14 mouse cellular contexts compared by ENCODE assay signal in genomic region chr5:5341611-5342010, GRCm38 (mm10).
DNase-seq lines count a peak whose midpoint lies in the region; ATAC-seq and TF ChIP-seq lines count a peak whose summit lies in the region.
"Had no signal": no experiment of that assay in that cellular context is flagged by ENCODE, and none has a peak within 500 bp of the region (broad histone marks: within the 10 kb centered on the region; RNA-seq: fewer than 3 reads in every experiment).

No protein-coding gene starts in this region.

- no peak overlapping the region for H3K4me3 ChIP-seq in heart, adult 2 months
- H3K4me3 ChIP-seq in lung, postnatal 0 days (ENCODE audit: low read depth, low read length) = no peak overlapping the region
- no peak overlapping the region for H3K4me3 ChIP-seq in embryonic facial prominence, embryonic 12.5 days
- no peak overlapping the region for H3K4me3 ChIP-seq in kidney, embryonic 14.5 days (ENCODE audit: low read length)
- H3K4me3 ChIP-seq: liver, embryonic 15.5 days had no signal

- H3K36me3 ChIP-seq in heart, adult 2 months (ENCODE audit: control insufficient read depth, insufficient read depth, low read length) = peaks cover 6% of the 10 kb centered on the region
- no peaks in the 10 kb centered on the region for H3K36me3 ChIP-seq in lung, postnatal 0 days (ENCODE audit: insufficient read depth, low read length)
- no peaks in the 10 kb centered on the region for H3K36me3 ChIP-seq in embryonic facial prominence, embryonic 12.5 days
- no peaks in the 10 kb centered on the region for H3K36me3 ChIP-seq in kidney, embryonic 14.5 days (ENCODE audit: control insufficient read depth, insufficient read depth, low read length)
- H3K36me3 ChIP-seq: G1E; liver, embryonic 15.5 days had no signal

- H3K4me1 ChIP-seq in heart, adult 2 months (ENCODE audit: control insufficient read depth, insufficient read depth, low read length) = peaks cover 13% of the 10 kb centered on the region
- H3K4me1 ChIP-seq in lung, postnatal 0 days (ENCODE audit: insufficient read depth, low read depth, low read length) = peaks cover 20% of the 10 kb centered on the region
- H3K4me1 ChIP-seq in embryonic facial prominence, embryonic 12.5 days = peaks cover 18% of the 10 kb centered on the region
- H3K4me1 ChIP-seq in kidney, embryonic 14.5 days (ENCODE audit: control insufficient read depth, insufficient read depth, low read length) = peaks cover 21% of the 10 kb centered on the region
- H3K4me1 ChIP-seq: liver, embryonic 15.5 days had no signal

- no peak for DNase-seq in heart, adult 2 months
- DNase-seq in heart, postnatal 36 days = no peak
- DNase-seq in lung, postnatal 0 days (ENCODE audit: low spot score) = no peak
- no peak for DNase-seq in lung, adult 18-20 months
- DNase-seq in heart, postnatal 4 days = peak; percentile 15
- no peak for DNase-seq in left cerebral cortex, adult 8-10 months (ENCODE audit: low spot score in 2 of 2)
- DNase-seq: adrenal gland, postnatal 36 days; cerebellum, adult 11 months; gastrocnemius, postnatal 10 days; right cerebral cortex, postnatal 14 days had no signal

- no peak overlapping the region for H3K9ac ChIP-seq in heart, adult 2 months (ENCODE audit: low read depth, low read length)
- H3K9ac ChIP-seq in lung, postnatal 0 days (replicated peaks; ENCODE audit: low read depth) = no peak overlapping the region
- no peak overlapping the region for H3K9ac ChIP-seq in embryonic facial prominence, embryonic 12.5 days
- H3K9ac ChIP-seq in kidney, embryonic 14.5 days (ENCODE audit: low read depth, low read length) = no peak overlapping the region
- H3K9ac ChIP-seq: liver, embryonic 15.5 days had no signal

- no peak for TF ChIP-seq EP300 in heart, adult 2 months (IDR thresholded peaks at IDR 0.05; ENCODE audit: insufficient read depth, low read depth, low read length)
- no peak for TF ChIP-seq EP300 in lung, postnatal 0 days (IDR thresholded peaks at IDR 0.05)

- intact Hi-C loops in heart, adult 2 months (cut with DNase I) = loop anchor here (2.0 to 5.0 kb wide), 2 partner anchors 39 to 74 kb away; no protein-coding TSS in a partner anchor
- intact Hi-C loops in heart, postnatal 36 days (cut with DNase I) = loop anchor here (2.0 kb wide), 1 partner anchor 39 kb away; no protein-coding TSS in a partner anchor

- no peak overlapping the region for H3K4me2 ChIP-seq in lung, postnatal 0 days (replicated peaks; ENCODE audit: low read depth, low read length)
- no peak overlapping the region for H3K4me2 ChIP-seq in embryonic facial prominence, embryonic 12.5 days (replicated peaks)
- no peak overlapping the region for H3K4me2 ChIP-seq in kidney, embryonic 14.5 days (replicated peaks; ENCODE audit: low read depth, low read length)
- H3K4me2 ChIP-seq: liver, embryonic 15.5 days had no signal

- H3K9me3 ChIP-seq in lung, postnatal 0 days (ENCODE audit: low read length) = no peaks in the 10 kb centered on the region
- no peaks in the 10 kb centered on the region for H3K9me3 ChIP-seq in embryonic facial prominence, embryonic 12.5 days
- no peaks in the 10 kb centered on the region for H3K9me3 ChIP-seq in kidney, embryonic 14.5 days (ENCODE audit: control insufficient read depth, low read length)
- H3K9me3 ChIP-seq: G1E; liver, embryonic 15.5 days had no signal

- TF ChIP-seq CTCF in heart, adult 2 months (IDR thresholded peaks at IDR 0.05) = no peak
- TF ChIP-seq CTCF in lung, postnatal 0 days (IDR thresholded peaks at IDR 0.05) = no peak

- TF ChIP-seq POLR2A in heart, adult 2 months (IDR thresholded peaks at IDR 0.05; ENCODE audit: insufficient read depth, low read depth, low read length) = no peak

- no peak for ATAC-seq in lung, postnatal 0 days
- no peak for ATAC-seq in embryonic facial prominence, embryonic 12.5 days (ENCODE audit: insufficient number of reproducible peaks, insufficient read depth, low FRiP score, low TSS enrichment)
- ATAC-seq in kidney, embryonic 14.5 days (ENCODE audit: low FRiP score, low TSS enrichment) = no peak

- H3K79me2 ChIP-seq in heart, adult 2 months (replicated peaks; ENCODE audit: control insufficient read depth, insufficient read depth, low read length) = no peaks in the 10 kb centered on the region

- no peaks in the 10 kb centered on the region for H3K27me3 ChIP-seq in heart, adult 2 months (ENCODE audit: control insufficient read depth, insufficient read depth, low read length)
- H3K27me3 ChIP-seq in lung, postnatal 0 days (replicated peaks; ENCODE audit: insufficient read depth, low read length) = no peaks in the 10 kb centered on the region
- H3K27me3 ChIP-seq in embryonic facial prominence, embryonic 12.5 days = no peaks in the 10 kb centered on the region
- no peaks in the 10 kb centered on the region for H3K27me3 ChIP-seq in kidney, embryonic 14.5 days (ENCODE audit: control insufficient read depth, insufficient read depth, low read length)
- H3K27me3 ChIP-seq: liver, embryonic 15.5 days had no signal

- H3K27ac ChIP-seq in heart, adult 2 months = peak overlapping the region; percentile 23; the same call in 1 of the 2 replicates
- peak overlapping the region; percentile 63; the same call in 1 of the 2 replicates for H3K27ac ChIP-seq in lung, postnatal 0 days (ENCODE audit: low read length)
- 0 out of 2 replicates have a peak overlapping the region, but pooled peaks have one; percentile 63 for H3K27ac ChIP-seq in embryonic facial prominence, embryonic 12.5 days
- no peak overlapping the region for H3K27ac ChIP-seq in kidney, embryonic 14.5 days (ENCODE audit: low read depth, low read length)
- H3K27ac ChIP-seq: liver, embryonic 15.5 days had no signal

- WGBS in heart, adult 2 months = 60% methylated on average over 8 of the region's 8 CpGs
- WGBS in lung, postnatal 0 days = 46% methylated on average over 8 of the region's 8 CpGs
- WGBS in embryonic facial prominence, embryonic 12.5 days = 77% methylated on average over 8 of the region's 8 CpGs
- 80% methylated on average over 8 of the region's 8 CpGs for WGBS in kidney, embryonic 14.5 days
